Mouse (Mus musculus) embryonic facial prominence, embryonic 11.5 days (tissue): ENCODE measurements around the gene Sart1. TPM values are rescaled to one million over a fixed set of nuclear protein-coding genes. Genes with fewer than 3 reads are reported as not detected.
"Not testable (repeated sequence)": the region's sequence is repeated elsewhere in the genome, so short reads cannot be mapped to it uniquely, and the experiment has no call there.

Experiments
- ATAC-seq: fragments of 200-750 bp; cut with Nextera tagmentation; replicated peaks from 2 replicates; pipeline ENCODE4 v1.8.0; 2017; ENCODE audit warnings: low read depth; ENCODE audit not compliant: insufficient number of reproducible peaks, low FRiP score, low TSS enrichment
- DNase-seq: peaks from one replicate; pipeline ENCODE4 v3.0.0-alpha.2; 2015; ENCODE audit warnings: low spot score
- H3K27ac ChIP-seq: fragments of 300-500 bp; sonication (generic); replicated peaks from 2 replicates; pipeline ENCODE4 v1.5.1; 2014; ENCODE audit warnings: mild to moderate bottlenecking, low read depth, low read length, control low read depth
- H3K27me3 ChIP-seq: fragments of 300-500 bp; sonication (generic); 2 replicates; pipeline ENCODE4 v1.6.1; 2014; ENCODE audit warnings: mild to moderate bottlenecking, low read length, moderate library complexity, mixed read lengths; ENCODE audit not compliant: control insufficient read depth, insufficient read depth
- H3K36me3 ChIP-seq: fragments of 300-500 bp; sonication (generic); replicated peaks from 2 replicates; pipeline ENCODE4 v1.6.1; 2014; ENCODE audit warnings: low read depth, mild to moderate bottlenecking, low read length, moderate library complexity, mixed read lengths; ENCODE audit not compliant: control insufficient read depth, insufficient read depth
- H3K4me1 ChIP-seq: fragments of 300-500 bp; sonication (generic); 2 replicates; pipeline ENCODE4 v1.6.1; 2014; ENCODE audit warnings: low read length, mixed read lengths; ENCODE audit not compliant: control insufficient read depth, insufficient read depth
- H3K4me2 ChIP-seq: fragments of 300-500 bp; sonication (generic); 2 replicates; pipeline ENCODE4 v1.6.1; 2014; ENCODE audit warnings: low read depth, mild to moderate bottlenecking, control low read depth, low read length, moderate library complexity
- H3K4me3 ChIP-seq: fragments of 300-500 bp; sonication (generic); 2 replicates; pipeline ENCODE4 v1.5.1; 2014; ENCODE audit warnings: low read depth, low read length, control low read depth
- H3K9ac ChIP-seq: fragments of 300-500 bp; sonication (generic); replicated peaks from 2 replicates; pipeline ENCODE4 v1.6.1; 2014; ENCODE audit warnings: mild to moderate bottlenecking, control low read depth, low read length
- H3K9me3 ChIP-seq: fragments of 300-500 bp; sonication (generic); replicated peaks from 2 replicates; pipeline ENCODE4 v1.6.1; 2016; ENCODE audit warnings: mild to moderate bottlenecking, low read length, inconsistent platforms, mixed read lengths; ENCODE audit not compliant: control insufficient read depth
- WGBS: fragments of 180-500 bp; shearing (Covaris S2); extraction: QIAGEN DNeasy Blood & Tissue Kit; methylation state at CpG from one replicate; pipeline ENCODE4 v1.1.7; 2014; 5-methylcytosine and 5-hydroxymethylcytosine counted together
- polyA plus RNA-seq: library from polyadenylated mRNA; unstranded; fragments of >200 nt; fragmentation: Nextera tagmentation; extraction: Ambion mirVana; gene quantifications from 2 replicates; pipeline ENCODE4 v1.2.1, GENCODE M21; 2014

The Sart1 gene
- polyA plus RNA-seq, 1 experiment from 2014 or later, result 72.9 TPM

DNA sequence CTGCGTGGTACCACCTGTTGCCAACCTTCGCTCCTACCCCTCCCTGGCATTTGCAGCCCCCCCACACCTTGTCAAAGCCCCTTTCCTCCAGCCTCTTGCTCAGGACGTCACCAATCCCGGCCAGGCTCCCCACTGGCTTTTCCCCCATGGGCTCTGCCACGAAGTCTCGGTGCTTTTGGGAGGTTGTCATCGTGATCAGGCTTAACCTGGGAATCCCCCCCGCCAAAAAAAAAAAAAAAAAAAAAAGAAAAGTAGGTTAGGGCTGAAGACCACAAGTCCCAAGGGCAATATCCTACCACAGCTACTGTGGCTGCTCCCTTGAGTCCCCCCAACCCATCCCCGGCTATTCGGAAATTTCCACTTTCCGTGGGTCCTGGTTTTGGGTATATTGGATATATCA is 22.8 kb downstream of the Sart1 start:
- Histone ChIP-seq H3K4me1 (no peaks in the 10 kb centered on the region; the same call in none of the 2 replicates), H3K27ac (0 out of 2 replicates have a peak overlapping the region, but pooled peaks have one; percentile 57), H3K9ac (peak overlapping the region; percentile 73), H3K4me2 (peak overlapping the region; percentile 73), H3K4me3 (peak overlapping the region; percentile 97), H3K9me3 (no peaks in the 10 kb centered on the region), H3K27me3 (no peaks in the 10 kb centered on the region), H3K36me3 (peaks cover 17% of the 10 kb centered on the region)
- DNase-seq (no peak), ATAC-seq (no peak; the same call in 1 of the 2 replicates)
- WGBS, result 23% methylated on average over 11 of the region's 11 CpGs

DNA sequence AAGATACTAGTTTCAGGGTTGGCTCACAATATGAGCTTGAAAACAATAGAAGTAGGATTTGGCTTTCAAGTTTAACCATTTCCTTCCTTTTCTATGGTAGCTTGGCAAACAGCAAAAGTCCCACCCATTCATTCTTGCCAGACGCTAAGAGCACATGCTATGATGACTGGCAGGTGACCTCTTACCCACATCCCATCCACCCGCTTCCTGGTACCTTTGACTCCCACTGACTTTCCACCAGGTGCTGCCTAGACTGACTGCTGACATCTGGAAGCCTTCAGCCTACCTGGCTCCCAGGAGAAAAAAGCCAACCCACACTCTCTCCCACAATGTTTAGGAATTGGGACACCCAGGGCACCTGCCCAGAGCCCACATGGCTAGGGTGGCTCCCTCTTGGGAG is 24.4 kb downstream of the Sart1 start:
- no peak for ATAC-seq
- WGBS, result 80% methylated on average over 2 of the region's 2 CpGs
- no peak for DNase-seq
- Histone ChIP-seq H3K27ac (no peak overlapping the region), H3K4me3 (no peak overlapping the region), H3K9ac (no peak overlapping the region), H3K9me3 (no peaks in the 10 kb centered on the region), H3K27me3 (no peaks in the 10 kb centered on the region), H3K4me2 (no peak overlapping the region), H3K36me3 (peaks cover 6% of the 10 kb centered on the region), H3K4me1 (no peaks in the 10 kb centered on the region; the same call in none of the 2 replicates)

DNA sequence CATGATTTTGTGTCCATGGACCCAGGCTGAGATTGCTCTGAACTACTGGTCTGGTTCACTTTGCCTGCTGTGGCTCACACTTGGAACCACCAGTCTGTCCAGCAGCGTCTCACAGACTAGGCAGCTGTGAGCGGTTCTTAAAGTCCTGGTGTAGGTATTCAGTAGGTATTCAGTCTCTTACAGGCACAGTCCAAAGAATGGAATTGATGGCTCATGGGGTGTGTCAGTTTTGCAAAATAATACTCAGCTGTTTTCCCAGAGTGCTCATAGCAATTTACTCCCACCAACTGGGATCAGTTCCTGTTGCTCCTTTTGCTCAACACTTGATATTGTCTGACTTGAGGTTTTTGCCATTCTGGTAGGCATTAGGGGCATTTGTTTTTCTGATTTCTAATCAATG is 26.3 kb downstream of the Sart1 start:
- H3K4me3 ChIP-seq, result no peak overlapping the region
- DNase-seq, result no peak
- no peaks in the 10 kb centered on the region for H3K27me3 ChIP-seq
- peaks cover 3% of the 10 kb centered on the region for H3K36me3 ChIP-seq
- H3K4me2 ChIP-seq, result no peak overlapping the region
- H3K27ac ChIP-seq, result no peak overlapping the region
- no peak for ATAC-seq
- no peaks in the 10 kb centered on the region for H3K4me1 ChIP-seq
- WGBS, result 88% methylated on average over 2 of the region's 2 CpGs
- H3K9ac ChIP-seq, result no peak overlapping the region
- no peaks in the 10 kb centered on the region for H3K9me3 ChIP-seq

DNA sequence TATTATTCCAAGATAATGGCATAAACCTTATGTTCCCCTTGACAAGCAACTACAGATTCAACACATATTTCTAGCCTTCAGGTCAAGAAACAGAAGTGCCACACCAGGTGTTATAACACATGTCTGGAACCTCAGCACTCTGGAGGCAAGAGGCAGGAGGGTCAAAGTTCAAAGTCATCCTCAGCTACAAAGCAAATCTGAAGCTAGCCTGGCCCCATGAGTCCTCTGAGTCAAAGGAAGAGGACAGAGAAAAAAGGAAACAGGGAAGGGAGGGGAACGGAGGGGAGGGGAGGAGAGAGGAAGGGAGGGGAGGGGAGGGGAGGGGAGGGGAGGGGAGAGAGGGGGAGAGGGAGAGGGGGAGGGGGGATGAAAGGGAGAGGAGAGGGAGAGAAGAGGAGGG is 32.4 kb downstream of the Sart1 start:
- no peak overlapping the region for H3K4me2 ChIP-seq
- no CpG with 5 or more reads among the region's 1 CpGs for WGBS
- DNase-seq (no peak), ATAC-seq (no peak)
- no peaks in the 10 kb centered on the region for H3K4me1 ChIP-seq
- H3K27me3 ChIP-seq, result no peaks in the 10 kb centered on the region
- H3K9ac ChIP-seq, result no peak overlapping the region
- H3K27ac ChIP-seq, result no peak overlapping the region
- H3K36me3 ChIP-seq, result no peaks in the 10 kb centered on the region
- H3K4me3 ChIP-seq, result no peak overlapping the region
- H3K9me3 ChIP-seq, result no peaks in the 10 kb centered on the region

DNA sequence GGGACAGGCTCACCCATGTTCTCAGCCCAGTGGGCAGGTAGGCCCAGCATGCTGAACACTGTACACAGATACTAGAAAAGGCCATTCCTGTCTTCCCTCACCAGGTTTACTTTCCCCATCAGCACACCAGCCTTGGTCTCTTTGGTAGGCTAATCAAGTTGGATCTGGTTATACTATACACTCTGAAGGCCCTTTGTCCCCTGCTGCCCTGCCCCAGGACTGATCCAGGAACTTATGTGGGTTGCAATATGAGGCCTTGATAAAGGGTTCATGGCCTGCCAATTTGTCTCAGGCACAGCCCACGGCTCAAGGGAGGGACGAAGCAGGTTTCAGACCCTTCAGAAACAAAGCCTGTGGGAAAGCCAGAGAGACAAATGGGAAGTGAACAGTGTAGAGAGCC is 34.9 kb downstream of the Sart1 start:
- 75% methylated on average over 2 of the region's 2 CpGs for WGBS
- no peak for ATAC-seq
- H3K27me3 ChIP-seq, result no peaks in the 10 kb centered on the region
- no peaks in the 10 kb centered on the region for H3K9me3 ChIP-seq
- DNase-seq, result no peak
- H3K4me3 ChIP-seq, result no peak overlapping the region
- no peaks in the 10 kb centered on the region for H3K4me1 ChIP-seq
- H3K4me2 ChIP-seq, result no peak overlapping the region
- H3K27ac ChIP-seq, result no peak overlapping the region
- no peaks in the 10 kb centered on the region for H3K36me3 ChIP-seq
- H3K9ac ChIP-seq, result no peak overlapping the region

DNA sequence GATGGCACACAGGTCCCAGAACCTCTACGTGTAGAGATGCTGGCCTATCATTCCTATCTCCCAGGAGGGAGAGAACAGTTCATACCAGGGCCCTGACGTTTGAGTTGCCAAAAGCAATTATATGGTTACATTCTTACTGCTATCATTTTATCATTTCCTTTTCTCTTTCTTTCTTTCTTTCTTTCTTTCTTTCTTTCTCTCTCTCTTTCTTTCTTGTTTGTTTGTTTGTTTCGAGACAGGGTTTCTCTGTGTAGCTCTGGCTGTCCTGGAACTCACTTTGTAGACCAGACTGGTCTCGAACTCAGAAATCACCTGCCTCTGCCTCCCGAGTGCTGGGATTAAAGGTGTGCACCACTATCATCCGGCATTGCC is 39.0 kb downstream of the Sart1 start, which contains the start of gene Cst6:
TSS of gene Cst6 (minus strand) at position 73 of the 372 bp plus-strand sequence.
- not testable (repeated sequence) for H3K4me1 ChIP-seq, H3K27me3 ChIP-seq, DNase-seq, H3K36me3 ChIP-seq, H3K9me3 ChIP-seq, ATAC-seq, H3K27ac ChIP-seq
- 59% methylated on average over 6 of the region's 6 CpGs for WGBS
- peak within 1 kb of the TSS; percentile 50 for H3K9ac ChIP-seq
- peak within 1 kb of the TSS; percentile 26 for H3K4me3 ChIP-seq
- peak within 1 kb of the TSS; percentile 67 for H3K4me2 ChIP-seq

DNA sequence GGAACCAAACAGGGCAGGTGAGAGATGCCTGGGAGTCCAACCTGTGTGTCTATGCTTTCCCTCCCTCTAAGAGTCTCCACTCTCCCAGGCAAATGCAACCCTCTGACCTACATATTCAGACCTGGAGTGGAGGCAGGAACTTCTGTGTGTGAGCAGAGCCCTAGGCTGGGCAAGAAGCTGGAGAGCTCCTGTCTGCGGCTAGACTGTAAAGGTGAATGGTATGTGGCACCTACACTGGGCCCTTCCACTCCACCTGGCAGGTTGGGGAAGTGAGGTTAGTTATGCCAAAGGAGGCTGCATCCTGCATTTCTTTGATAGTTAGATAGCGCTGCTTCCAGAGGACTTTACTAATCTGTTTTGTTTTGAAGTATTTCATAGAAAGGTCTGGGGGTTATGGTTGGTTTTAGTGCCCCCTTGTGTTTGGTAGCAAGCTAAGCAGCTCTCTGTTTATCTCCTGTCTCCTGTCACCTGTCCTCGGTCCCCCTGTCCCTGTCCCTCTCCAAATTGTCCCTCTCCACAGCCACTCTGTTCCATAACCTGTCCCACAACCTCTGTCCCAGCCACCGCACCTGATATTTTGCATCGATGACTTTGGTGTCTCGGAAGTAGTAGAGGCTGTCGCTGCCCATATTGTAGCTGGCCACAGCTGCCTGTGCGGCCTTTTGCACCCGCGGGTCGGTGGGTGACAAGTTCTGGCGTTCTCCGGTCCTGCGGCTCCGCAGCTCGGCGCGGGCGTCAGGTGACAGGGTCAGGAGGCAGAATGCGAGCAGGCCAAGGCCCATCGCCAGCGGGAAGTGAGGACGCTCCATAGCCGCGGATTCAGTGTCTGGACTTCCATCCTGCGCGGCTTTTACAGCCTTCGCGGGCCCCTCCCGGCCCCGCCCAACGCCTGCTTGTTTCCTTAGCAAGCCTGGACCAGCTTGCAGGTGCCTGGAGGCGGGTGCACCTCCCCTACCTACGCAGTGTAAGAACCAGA is 39.7 kb downstream of the Sart1 start:
- no peaks in the 10 kb centered on the region for H3K36me3 ChIP-seq
- DNase-seq, result peak; percentile 60
- H3K27ac ChIP-seq, result no peak overlapping the region
- WGBS, result 8% methylated on average over 34 of the region's 34 CpGs
- ATAC-seq, result no peak
- H3K9ac ChIP-seq, result peak overlapping the region; percentile 50
- no peaks in the 10 kb centered on the region for H3K9me3 ChIP-seq
- peak overlapping the region; percentile 26 for H3K4me3 ChIP-seq
- H3K27me3 ChIP-seq, result no peaks in the 10 kb centered on the region
- H3K4me1 ChIP-seq, result no peaks in the 10 kb centered on the region
- H3K4me2 ChIP-seq, result peak overlapping the region; percentile 67

DNA sequence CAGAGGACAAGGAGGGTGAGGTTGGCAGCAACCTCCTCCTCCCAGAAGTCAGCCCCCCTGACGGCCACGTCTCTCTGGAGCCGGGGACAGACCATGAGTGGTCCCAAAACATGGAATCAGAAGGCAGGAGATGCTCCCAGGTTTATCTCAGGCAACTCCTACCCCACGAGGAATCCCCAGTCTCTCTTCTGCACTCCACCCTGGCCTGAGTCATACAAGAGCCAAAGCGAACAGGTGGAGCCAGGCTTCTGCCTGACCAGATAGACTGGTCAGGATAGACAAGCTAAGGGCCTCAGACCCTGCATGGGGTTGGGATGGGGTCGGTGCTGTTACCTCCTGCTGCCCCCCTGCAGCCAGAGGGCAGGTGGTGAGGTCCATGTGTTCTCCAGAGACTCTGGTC is 40.4 kb downstream of the Sart1 start:
- WGBS, result 80% methylated on average over 6 of the region's 6 CpGs
- ATAC-seq, result no peak
- no peak overlapping the region for H3K27ac ChIP-seq
- no peaks in the 10 kb centered on the region for H3K4me1 ChIP-seq
- DNase-seq, result no peak
- H3K27me3 ChIP-seq, result no peaks in the 10 kb centered on the region
- H3K4me3 ChIP-seq, result no peak overlapping the region
- H3K9ac ChIP-seq, result no peak overlapping the region
- H3K36me3 ChIP-seq, result no peaks in the 10 kb centered on the region
- no peaks in the 10 kb centered on the region for H3K9me3 ChIP-seq
- H3K4me2 ChIP-seq, result no peak overlapping the region
